Mouse (Mus musculus) 3134 (cell line): ENCODE results near the gene Tex46.

Source experiments
- DNase-seq: peaks from one replicate; pipeline ENCODE4 v3.0.0-alpha.2; 2011; ENCODE audit warnings: low spot score; ENCODE audit not compliant: insufficient read length; ENCODE audit errors: extremely low read depth

The Tex46 gene

GRCm38 (mm10) chr4:136626590-136626989, 16.4 kb downstream of the Tex46 start:
- DNase-seq: no peak

GRCm38 (mm10) chr4:136631237-136631994, 21.2 kb downstream of the Tex46 start:
- DNase-seq: no peak

GRCm38 (mm10) chr4:136635995-136636394, 25.8 kb downstream of the Tex46 start:
- DNase-seq: no peak

- DNase-seq: no peak
Measured at GRCm38 (mm10) chr4:136636511-136636910, 26.3 kb downstream of the Tex46 start.

GRCm38 (mm10) chr4:136636983-136637562, 26.8 kb downstream of the Tex46 start:
- no peak for DNase-seq

GRCm38 (mm10) chr4:136637563-136638229, 27.5 kb downstream of the Tex46 start:
- no peak for DNase-seq

- DNase-seq: no peak
Measured at GRCm38 (mm10) chr4:136638230-136638750, 28.1 kb downstream of the Tex46 start.

GRCm38 (mm10) chr4:136638890-136639289, 28.7 kb downstream of the Tex46 start:
- no peak for DNase-seq

GRCm38 (mm10) chr4:136648922-136649479, 38.8 kb downstream of the Tex46 start:
- peak; percentile 40 for DNase-seq

GRCm38 (mm10) chr4:136649480-136650196, 39.4 kb downstream of the Tex46 start:
- peak; percentile 75 for DNase-seq

- no peak for DNase-seq
Measured at GRCm38 (mm10) chr4:136650261-136650660, 40.0 kb downstream of the Tex46 start.

GRCm38 (mm10) chr4:136651357-136651811, 41.1 kb downstream of the Tex46 start:
- DNase-seq: no peak

GRCm38 (mm10) chr4:136651882-136652527, 41.8 kb downstream of the Tex46 start:
- DNase-seq: no peak

GRCm38 (mm10) chr4:136652528-136652910, 42.3 kb downstream of the Tex46 start:
- DNase-seq: no peak

GRCm38 (mm10) chr4:136653019-136653418, 42.8 kb downstream of the Tex46 start:
- no peak for DNase-seq

GRCm38 (mm10) chr4:136653692-136654234, 43.5 kb downstream of the Tex46 start:
- DNase-seq: no peak

- DNase-seq: no peak
Measured at GRCm38 (mm10) chr4:136657914-136658313, 47.7 kb downstream of the Tex46 start.
